Mouse (Mus musculus) CH12.LX (cell line): ENCODE measurements around the gene Acot4.
"Not testable (repeated sequence)": the region's sequence is repeated elsewhere in the genome, so short reads cannot be mapped to it uniquely, and the experiment has no call there.

Source experiments
- CTCF ChIP-seq, 2 experiments: IDR thresholded peaks in 1 of 2; conservative IDR thresholded peaks in 1 of 2; 2 replicates each; pipeline ENCODE4 v1.5.1; 2011 to 2012; ENCODE audit warnings: low read depth in 2 of 2, low read length in 2 of 2, improper control_type of control experiment in 1 of 2, inconsistent platforms in 1 of 2, mild to moderate bottlenecking in 1 of 2, moderate library complexity in 1 of 2
- E2F4 ChIP-seq: IDR thresholded peaks from 2 replicates; pipeline ENCODE4 v1.6.1; 2011; ENCODE audit warnings: low read depth, low read length, improper control_type of control experiment; ENCODE audit not compliant: insufficient replicate concordance
- EP300 ChIP-seq: IDR thresholded peaks from 2 replicates; pipeline ENCODE4 v1.6.1; 2011; ENCODE audit warnings: low read length, improper control_type of control experiment
- POLR2A ChIP-seq: IDR thresholded peaks from 2 replicates; pipeline ENCODE4 v1.6.1; 2011; ENCODE audit warnings: low read depth, mild to moderate bottlenecking, improper control_type of control experiment, low read length
- RCOR1 ChIP-seq: conservative IDR thresholded peaks from 2 replicates; pipeline ENCODE4 v1.6.1; 2012; ENCODE audit warnings: low read depth, mild to moderate bottlenecking, inconsistent platforms, low read length, improper control_type of control experiment
- TBP ChIP-seq: conservative IDR thresholded peaks from 2 replicates; pipeline ENCODE4 v1.6.1; 2011; ENCODE audit warnings: low read depth, low read length, improper control_type of control experiment
- USF2 ChIP-seq: conservative IDR thresholded peaks from 2 replicates; pipeline ENCODE4 v1.6.1; 2011; ENCODE audit warnings: low read depth, low read length, improper control_type of control experiment
- ZKSCAN1 ChIP-seq: IDR thresholded peaks from 2 replicates; pipeline ENCODE4 v1.6.1; 2012; ENCODE audit warnings: low read depth, inconsistent platforms, low read length, improper control_type of control experiment, borderline replicate concordance

DNA sequence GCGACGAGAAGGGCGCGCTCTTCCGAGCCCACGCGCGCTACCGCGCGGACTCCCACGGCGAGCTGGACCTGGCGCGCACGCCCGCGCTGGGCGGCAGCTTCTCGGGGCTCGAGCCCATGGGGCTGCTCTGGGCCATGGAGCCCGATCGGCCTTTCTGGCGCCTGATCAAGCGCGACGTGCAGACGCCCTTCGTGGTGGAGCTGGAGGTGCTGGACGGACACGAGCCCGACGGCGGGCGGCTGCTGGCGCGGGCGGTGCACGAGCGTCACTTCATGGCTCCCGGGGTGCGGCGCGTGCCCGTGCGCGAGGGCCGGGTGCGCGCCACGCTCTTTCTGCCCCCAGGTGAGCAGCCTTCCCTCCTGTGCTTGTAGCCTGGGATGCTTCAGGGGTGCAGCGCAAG is 31.4 kb downstream of the Acot4 start:
- TF ChIP-seq POLR2A; EP300; RCOR1; TBP; E2F4; CTCF (conservative IDR thresholded peaks at IDR 0.05 in 1 of 2, IDR thresholded peaks at IDR 0.05 in 1 of 2; ENCODE audit: low read depth in 2 of 2, low read length in 2 of 2); USF2; ZKSCAN1: not testable (repeated sequence)
